In genomic region chr3:73109102-73109501, GRCm38 (mm10) we compare ENCODE assay signal across 20 mouse cellular contexts. TPM values are rescaled to one million over a fixed set of nuclear protein-coding genes. Genes with fewer than 3 reads are reported as not detected.
DNase-seq lines count a peak whose midpoint lies in the region; ATAC-seq lines count a peak whose summit lies in the region.
"Had no signal": no experiment of that assay in that cellular context is flagged by ENCODE, and none has a peak within 500 bp of the region (broad histone marks: within the 10 kb centered on the region; RNA-seq: fewer than 3 reads in every experiment).

No protein-coding gene starts in this region.

- ATAC-seq in frontal cortex, adult (ENCODE audit: low TSS enrichment) = peak; percentile 90
- ATAC-seq in activated CD4-positive, CD25-positive, alpha-beta regulatory T cell, adult 4 months = no peak
- ATAC-seq: CD4-positive, CD25-positive, alpha-beta regulatory T cell, adult 4 months; Patski had no signal

- no peak for DNase-seq in frontal cortex, postnatal 10 days (ENCODE audit: low spot score in 2 of 2)
- peak; percentile 28 for DNase-seq in brain, adult 2 months (ENCODE audit: low read depth, low spot score)
- DNase-seq: adrenal gland, adult 2 months; adrenal gland, adult 8-10 months; adrenal gland, postnatal 10 days; adrenal gland, postnatal 14 days; adrenal gland, postnatal 25 days; adrenal gland, postnatal 36 days; B cell, adult 2 months; cerebellum, adult 11 months; cerebellum, adult 11-12 months; cerebellum, adult 18-20 months; cerebellum, adult 2 months; cerebellum, adult 8-10 months had no signal

RNA-seq across cellular contexts. Expression of gene Slitrk3, which starts 51.5 kb away (rescaled TPM):
- polyA plus RNA-seq in activated CD4-positive, CD25-positive, alpha-beta regulatory T cell, adult 4 months (2017; shearing (Covaris generic)) = not detected
- polyA plus RNA-seq: adrenal gland, adult 2 months; C2C12; CD4-positive, CD25-positive, alpha-beta regulatory T cell, adult 4 months; G1E; Patski had no signal
